Mouse (Mus musculus) embryonic facial prominence, embryonic 11.5 days (tissue): Measurements from ENCODE around the gene Rps19. TPM values are rescaled to one million over a fixed set of nuclear protein-coding genes. Genes with fewer than 3 reads are reported as not detected.
A peak's percentile ranks its signal among the peaks of the same experiment; 100 is the strongest.
"Not testable (repeated sequence)": the region's sequence is repeated elsewhere in the genome, so short reads cannot be mapped to it uniquely, and the experiment has no call there.

ENCODE experiments used
- ATAC-seq: fragments of 200-750 bp; cut with Nextera tagmentation; replicated peaks from 2 replicates; pipeline ENCODE4 v1.8.0; 2017; ENCODE audit warnings: low read depth; ENCODE audit not compliant: insufficient number of reproducible peaks, low FRiP score, low TSS enrichment
- DNase-seq: peaks from one replicate; pipeline ENCODE4 v3.0.0-alpha.2; 2015; ENCODE audit warnings: low spot score
- H3K27ac ChIP-seq: fragments of 300-500 bp; sonication (generic); replicated peaks from 2 replicates; pipeline ENCODE4 v1.5.1; 2014; ENCODE audit warnings: mild to moderate bottlenecking, low read depth, low read length, control low read depth
- H3K27me3 ChIP-seq: fragments of 300-500 bp; sonication (generic); 2 replicates; pipeline ENCODE4 v1.6.1; 2014; ENCODE audit warnings: mild to moderate bottlenecking, low read length, moderate library complexity, mixed read lengths; ENCODE audit not compliant: control insufficient read depth, insufficient read depth
- H3K36me3 ChIP-seq: fragments of 300-500 bp; sonication (generic); replicated peaks from 2 replicates; pipeline ENCODE4 v1.6.1; 2014; ENCODE audit warnings: low read depth, mild to moderate bottlenecking, low read length, moderate library complexity, mixed read lengths; ENCODE audit not compliant: control insufficient read depth, insufficient read depth
- H3K4me1 ChIP-seq: fragments of 300-500 bp; sonication (generic); 2 replicates; pipeline ENCODE4 v1.6.1; 2014; ENCODE audit warnings: low read length, mixed read lengths; ENCODE audit not compliant: control insufficient read depth, insufficient read depth
- H3K4me2 ChIP-seq: fragments of 300-500 bp; sonication (generic); 2 replicates; pipeline ENCODE4 v1.6.1; 2014; ENCODE audit warnings: low read depth, mild to moderate bottlenecking, control low read depth, low read length, moderate library complexity
- H3K4me3 ChIP-seq: fragments of 300-500 bp; sonication (generic); 2 replicates; pipeline ENCODE4 v1.5.1; 2014; ENCODE audit warnings: low read depth, low read length, control low read depth
- H3K9ac ChIP-seq: fragments of 300-500 bp; sonication (generic); replicated peaks from 2 replicates; pipeline ENCODE4 v1.6.1; 2014; ENCODE audit warnings: mild to moderate bottlenecking, control low read depth, low read length
- H3K9me3 ChIP-seq: fragments of 300-500 bp; sonication (generic); replicated peaks from 2 replicates; pipeline ENCODE4 v1.6.1; 2016; ENCODE audit warnings: mild to moderate bottlenecking, low read length, inconsistent platforms, mixed read lengths; ENCODE audit not compliant: control insufficient read depth
- WGBS: fragments of 180-500 bp; shearing (Covaris S2); extraction: QIAGEN DNeasy Blood & Tissue Kit; methylation state at CpG from one replicate; pipeline ENCODE4 v1.1.7; 2014; 5-methylcytosine and 5-hydroxymethylcytosine counted together
- polyA plus RNA-seq: library from polyadenylated mRNA; unstranded; fragments of >200 nt; fragmentation: Nextera tagmentation; extraction: Ambion mirVana; gene quantifications from 2 replicates; pipeline ENCODE4 v1.2.1, GENCODE M21; 2014

The Rps19 gene
- polyA plus RNA-seq, result 2,121 and 2,269 TPM in 2 replicates

DNA sequence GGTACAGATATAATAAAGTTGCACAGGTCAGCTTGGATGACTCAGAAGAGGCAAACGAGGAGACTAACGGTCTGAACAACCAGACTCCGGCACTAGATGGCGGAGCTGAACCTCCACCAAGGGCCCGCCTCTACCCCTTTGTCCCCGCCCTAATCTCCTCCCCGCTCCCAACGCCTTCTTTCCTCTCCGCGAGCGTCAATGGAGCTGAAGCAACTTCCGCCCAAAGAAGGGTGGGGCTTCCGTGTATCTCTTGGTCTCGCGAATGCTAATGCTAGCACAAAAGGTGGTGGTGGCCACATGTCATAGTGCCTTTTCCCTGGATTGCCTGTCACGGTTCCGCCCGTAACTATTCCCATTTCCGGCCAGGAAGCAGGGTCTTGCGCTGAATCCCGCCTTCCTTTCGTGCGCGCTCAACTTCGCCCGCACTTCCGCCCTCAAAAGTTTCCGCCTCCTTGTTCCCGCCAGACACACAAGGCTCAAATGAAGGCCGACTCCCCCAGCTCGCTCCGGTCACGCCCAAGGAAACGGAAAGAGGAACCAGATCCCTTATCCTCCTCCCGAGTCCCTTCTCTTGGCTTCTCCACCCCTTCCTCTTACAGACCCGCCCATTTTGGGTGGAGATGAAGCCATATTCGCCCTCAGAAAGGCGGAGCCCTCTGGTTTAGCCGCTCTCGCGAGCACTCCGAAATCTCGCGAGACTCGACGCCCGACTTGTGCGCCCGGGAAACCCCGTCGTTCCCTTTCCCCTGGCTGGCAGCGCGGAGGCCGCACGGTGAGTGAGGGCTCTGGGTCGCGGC is at the start of gene Rps19:
TSS of gene Rps19 (plus strand) at position 476 of the 797 bp plus-strand sequence.
- no peaks in the 10 kb centered on the region for H3K27me3 ChIP-seq
- H3K27ac ChIP-seq, result peak within 1 kb of the TSS; percentile 86
- H3K9me3 ChIP-seq, result no peaks in the 10 kb centered on the region
- peaks cover 7% of the 10 kb centered on the region; the same call in 1 of the 2 replicates for H3K4me1 ChIP-seq
- DNase-seq (peak; percentile 100), ATAC-seq (peak; percentile 93)
- peak within 1 kb of the TSS; percentile 100 for H3K4me3 ChIP-seq
- peak within 1 kb of the TSS; percentile 76 for H3K4me2 ChIP-seq
- H3K9ac ChIP-seq, result peak within 1 kb of the TSS; percentile 100
- under 1% methylated on average over 51 of the region's 57 CpGs for WGBS
- peaks cover 19% of the 10 kb centered on the region for H3K36me3 ChIP-seq

DNA sequence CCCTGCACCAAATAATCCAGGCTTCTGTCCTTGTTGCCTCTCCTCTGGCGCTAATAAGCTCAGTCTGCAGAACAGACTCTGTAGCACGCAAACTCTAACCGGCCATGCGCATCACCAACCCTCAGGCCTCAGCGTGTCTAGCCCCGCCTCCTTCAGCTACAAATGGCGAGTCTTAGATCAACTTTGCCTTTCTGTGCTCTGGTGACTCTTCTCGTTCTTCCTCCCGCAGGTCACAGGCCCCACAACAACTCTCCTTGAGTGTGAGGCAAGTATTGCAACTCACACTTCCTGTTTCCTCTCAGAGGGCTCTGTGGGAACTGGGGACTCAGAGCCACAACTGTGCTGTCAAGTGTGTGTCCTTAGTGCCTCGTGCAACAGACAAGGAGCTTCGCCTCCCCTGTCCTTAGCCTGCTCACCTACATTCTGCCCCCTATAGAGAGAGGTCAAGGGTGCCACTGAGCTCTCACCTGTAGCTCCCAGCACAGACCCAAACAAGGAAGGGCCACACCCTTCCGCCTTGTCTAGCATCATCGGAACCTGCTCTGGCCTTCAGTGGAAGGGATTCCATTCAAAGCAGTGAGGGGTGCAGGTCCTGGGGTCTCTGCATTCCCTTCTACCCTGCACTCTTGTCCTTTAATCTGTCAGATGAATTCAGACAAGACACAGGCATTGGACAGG is 45.3 kb upstream of the Rps19 start:
- not testable (repeated sequence) for H3K36me3 ChIP-seq, H3K4me2 ChIP-seq, H3K27ac ChIP-seq, H3K27me3 ChIP-seq, H3K4me3 ChIP-seq, H3K9me3 ChIP-seq, H3K4me1 ChIP-seq, ATAC-seq, DNase-seq, H3K9ac ChIP-seq
- 68% methylated on average over 11 of the region's 13 CpGs for WGBS

DNA sequence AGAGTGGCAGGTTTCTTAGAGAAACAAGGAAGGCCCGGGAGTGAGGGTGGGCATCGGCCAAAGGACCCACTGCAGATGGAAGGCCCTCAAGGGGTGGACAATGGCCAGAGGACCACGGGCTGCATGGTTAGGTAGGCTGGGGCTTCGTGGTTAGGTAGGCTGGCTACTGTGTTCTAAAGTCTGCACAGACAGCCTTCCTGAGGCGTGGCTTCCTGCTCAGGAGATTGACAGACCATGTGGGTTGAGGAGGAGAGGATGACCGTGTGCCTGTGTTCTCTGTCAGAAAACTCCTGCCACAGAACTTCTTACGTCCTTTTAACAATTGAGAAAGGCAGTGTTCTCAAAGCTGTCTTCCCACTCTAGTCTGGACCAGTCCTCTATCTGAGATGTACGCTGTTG is 44.8 kb upstream of the Rps19 start:
- H3K9ac ChIP-seq, result no peak overlapping the region

DNA sequence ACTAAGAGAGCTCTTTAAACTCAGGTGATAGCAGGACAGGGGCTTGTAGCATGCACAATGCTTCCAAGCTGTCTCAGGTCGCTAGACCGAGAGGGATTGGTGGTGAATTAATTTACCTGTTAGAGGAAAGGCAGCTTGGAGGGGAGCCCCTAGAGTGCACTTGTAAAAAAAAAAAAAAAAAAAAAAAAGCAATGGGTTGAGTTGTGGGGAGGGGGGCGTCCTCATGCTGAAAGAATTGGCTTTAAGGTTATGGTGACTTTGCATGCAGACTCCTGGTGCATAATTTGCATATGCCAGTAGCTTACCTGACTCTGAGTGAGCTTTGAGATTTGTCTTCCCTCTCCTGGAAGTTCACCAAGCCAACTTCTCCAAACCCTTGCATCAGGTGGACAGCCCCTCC is 43.8 kb upstream of the Rps19 start:
- no peak overlapping the region for H3K4me2 ChIP-seq
- H3K27me3 ChIP-seq, result no peaks in the 10 kb centered on the region
- no peak for ATAC-seq
- DNase-seq, result no peak
- no peak overlapping the region for H3K27ac ChIP-seq
- WGBS, result 41% methylated on average over 3 of the region's 3 CpGs
- H3K4me3 ChIP-seq, result no peak overlapping the region
- H3K9ac ChIP-seq, result no peak overlapping the region
- H3K36me3 ChIP-seq, result no peaks in the 10 kb centered on the region
- no peaks in the 10 kb centered on the region for H3K4me1 ChIP-seq
- H3K9me3 ChIP-seq, result no peaks in the 10 kb centered on the region

More for the DNA sequence above, 44.8 kb upstream of the Rps19 start:
- H3K4me1 ChIP-seq, result no peaks in the 10 kb centered on the region
- H3K9me3 ChIP-seq, result no peaks in the 10 kb centered on the region
- WGBS, result 66% methylated on average over 8 of the region's 8 CpGs
- DNase-seq (no peak), ATAC-seq (no peak)
- no peaks in the 10 kb centered on the region for H3K36me3 ChIP-seq
- H3K4me2 ChIP-seq, result no peak overlapping the region
- H3K4me3 ChIP-seq, result no peak overlapping the region
- H3K27me3 ChIP-seq, result no peaks in the 10 kb centered on the region
- H3K27ac ChIP-seq, result no peak overlapping the region

DNA sequence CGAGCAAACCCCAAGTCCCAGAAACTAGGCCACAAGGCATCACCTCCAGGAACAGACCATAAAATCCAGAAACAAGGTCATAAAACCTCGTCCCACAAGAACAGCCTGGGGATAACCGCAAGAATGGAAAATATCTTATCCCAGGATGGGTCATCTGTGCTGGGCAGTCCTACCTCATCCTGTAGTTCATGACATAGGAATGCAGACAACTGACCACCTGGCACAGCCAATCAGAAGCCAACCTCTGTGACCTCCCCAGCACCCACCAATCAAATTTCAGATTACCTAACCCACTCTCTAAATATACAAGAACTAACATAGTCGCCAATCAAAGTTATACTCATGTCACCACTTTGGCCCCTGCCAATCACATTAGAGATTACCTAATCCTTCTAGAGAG is 43.2 kb upstream of the Rps19 start:
- Histone ChIP-seq H3K27me3 (no peaks in the 10 kb centered on the region), H3K36me3 (no peaks in the 10 kb centered on the region), H3K4me2 (no peak overlapping the region), H3K9me3 (no peaks in the 10 kb centered on the region), H3K9ac (no peak overlapping the region), H3K27ac (no peak overlapping the region), H3K4me1 (no peaks in the 10 kb centered on the region), H3K4me3 (no peak overlapping the region)
- ATAC-seq (no peak), DNase-seq (no peak)
- WGBS, result 78% methylated on average over 4 of the region's 4 CpGs

DNA sequence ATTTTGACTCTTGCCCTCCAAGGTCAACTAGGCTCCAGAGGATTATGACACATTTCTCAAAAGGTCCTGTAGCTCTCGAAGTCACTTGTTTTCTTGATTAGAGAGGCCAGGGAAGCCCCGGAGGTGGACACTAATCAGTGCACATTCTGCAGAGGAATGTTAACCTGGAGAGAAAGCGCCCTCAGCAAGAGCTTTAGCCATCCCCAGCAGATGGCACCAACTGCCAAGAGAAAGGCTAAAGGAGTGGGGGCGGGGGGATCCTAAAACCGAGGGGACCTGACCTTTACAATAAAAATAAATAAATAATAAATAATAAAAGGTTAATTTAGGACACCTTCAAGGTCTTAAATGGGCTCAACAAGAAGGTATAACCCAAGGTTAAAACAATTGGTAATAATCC is 40.0 kb upstream of the Rps19 start:
- H3K9me3 ChIP-seq, result no peaks in the 10 kb centered on the region
- no peak for ATAC-seq
- H3K4me2 ChIP-seq, result no peak overlapping the region
- DNase-seq, result no peak
- H3K27ac ChIP-seq, result no peak overlapping the region
- 32% methylated on average over 5 of the region's 5 CpGs for WGBS
- H3K4me3 ChIP-seq, result no peak overlapping the region
- no peak overlapping the region for H3K9ac ChIP-seq
- no peaks in the 10 kb centered on the region for H3K27me3 ChIP-seq
- H3K4me1 ChIP-seq, result no peaks in the 10 kb centered on the region
- no peaks in the 10 kb centered on the region for H3K36me3 ChIP-seq

DNA sequence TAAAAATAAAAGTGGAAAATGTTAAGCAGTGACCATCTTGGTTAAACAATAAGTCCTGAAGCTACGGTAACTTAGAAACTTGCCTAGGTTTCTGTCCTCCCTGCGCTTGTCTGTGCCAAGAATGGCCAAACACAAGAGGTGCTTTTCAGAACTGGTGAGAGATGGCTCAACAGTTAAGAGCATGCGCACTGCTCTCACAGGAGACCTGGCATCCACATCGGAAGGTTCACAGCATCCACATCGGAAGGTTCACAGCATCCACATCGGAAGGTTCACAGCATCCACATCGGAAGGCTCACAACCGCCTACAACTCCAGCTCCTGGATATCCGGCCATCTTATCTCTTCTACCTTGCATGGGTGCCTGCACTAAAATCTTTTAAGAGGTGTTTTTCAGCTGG is 39.0 kb upstream of the Rps19 start:
- H3K27me3 ChIP-seq, result no peaks in the 10 kb centered on the region
- WGBS, result 78% methylated on average over 9 of the region's 9 CpGs
- no peaks in the 10 kb centered on the region for H3K9me3 ChIP-seq
- H3K27ac ChIP-seq, result no peak overlapping the region
- no peak for DNase-seq
- H3K9ac ChIP-seq, result no peak overlapping the region
- no peak overlapping the region for H3K4me2 ChIP-seq
- no peak overlapping the region for H3K4me3 ChIP-seq
- no peaks in the 10 kb centered on the region for H3K36me3 ChIP-seq
- no peak for ATAC-seq
- no peaks in the 10 kb centered on the region for H3K4me1 ChIP-seq

DNA sequence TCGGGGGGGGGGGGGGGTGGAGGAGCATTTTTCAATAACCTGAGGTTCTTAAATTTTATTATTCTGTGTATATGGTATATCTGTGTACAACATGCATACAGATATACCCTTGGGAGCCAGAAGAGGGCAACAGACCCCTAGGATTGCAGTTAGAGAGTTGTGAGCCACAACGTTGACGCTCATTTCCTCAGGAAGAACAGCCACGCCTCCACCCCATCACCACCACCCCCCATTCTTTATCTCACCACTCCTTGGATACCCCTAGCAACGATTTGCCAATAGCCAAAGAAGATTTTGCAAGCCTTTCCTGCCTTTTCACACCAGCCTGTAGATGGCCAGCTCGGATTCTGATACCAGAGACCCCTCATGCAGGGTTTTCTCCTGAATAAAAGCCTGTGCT is 38.5 kb upstream of the Rps19 start:
- H3K4me1 ChIP-seq, result no peaks in the 10 kb centered on the region
- no peak overlapping the region for H3K4me3 ChIP-seq
- no peak overlapping the region for H3K4me2 ChIP-seq
- ATAC-seq (no peak; the same call in 1 of the 2 replicates), DNase-seq (peak; percentile 58)
- WGBS, result 2% methylated on average over 6 of the region's 6 CpGs
- no peaks in the 10 kb centered on the region for H3K9me3 ChIP-seq
- no peaks in the 10 kb centered on the region for H3K27me3 ChIP-seq
- no peaks in the 10 kb centered on the region for H3K36me3 ChIP-seq
- no peak overlapping the region for H3K9ac ChIP-seq
- H3K27ac ChIP-seq, result no peak overlapping the region
